In the genomic region with DNA sequence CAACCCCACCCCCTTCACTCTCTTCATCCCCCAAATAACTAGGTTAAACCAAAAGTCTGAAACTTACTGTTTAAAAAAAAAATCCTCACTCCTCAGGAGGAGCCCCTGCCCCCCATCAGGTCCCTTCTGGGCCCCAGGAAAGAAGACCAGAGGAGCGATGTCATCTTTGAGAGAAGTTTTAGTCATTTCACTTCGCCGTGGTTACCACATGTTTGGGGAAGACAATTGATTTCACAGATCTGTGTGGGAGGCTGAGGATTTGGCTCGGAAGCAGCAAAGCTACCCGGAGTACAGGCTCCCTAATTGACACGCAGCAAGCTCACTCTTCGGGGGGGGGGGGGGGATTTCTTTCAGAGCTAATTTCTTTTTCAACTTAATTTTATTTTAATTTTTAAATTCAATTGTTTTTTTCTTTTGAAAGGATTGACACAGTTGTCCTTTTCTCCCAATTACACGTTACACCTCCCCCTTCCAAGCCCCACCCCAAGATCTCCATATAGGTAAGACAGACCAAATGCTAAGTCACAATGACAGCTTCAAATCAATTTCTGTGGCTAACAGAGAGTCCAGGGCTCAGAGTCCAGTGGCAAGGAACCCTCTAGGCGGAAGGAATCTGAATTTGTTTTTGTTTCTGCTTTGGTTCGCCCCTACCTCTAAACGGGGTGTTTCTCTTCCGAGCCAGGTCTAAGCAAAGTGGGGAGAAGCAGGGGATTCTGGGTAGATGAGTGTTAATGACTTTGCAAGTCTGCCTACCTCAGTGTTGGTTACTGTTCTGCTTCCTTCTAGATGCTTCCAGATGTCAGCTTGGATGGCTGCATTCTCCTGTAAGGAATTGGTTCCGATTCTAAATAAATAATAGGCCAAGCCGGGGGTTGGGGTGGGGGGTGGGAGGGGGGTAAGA, we compare ENCODE assay signal across 8 mouse cellular contexts.
A peak's percentile ranks its signal among the peaks of the same experiment; 100 is the strongest.
DNase-seq lines count a peak whose midpoint lies in the region; ATAC-seq and TF ChIP-seq lines count a peak whose summit lies in the region.

No protein-coding gene starts in this region.

- peak overlapping the region; percentile 20 for H3K4me3 ChIP-seq in kidney, embryonic 15.5 days (replicated peaks)
- peak overlapping the region; percentile 45 for H3K4me3 ChIP-seq in bone marrow, adult 2 months (replicated peaks; ENCODE audit: control insufficient read depth, low read depth, low read length)
- peak overlapping the region; percentile 40 for H3K4me3 ChIP-seq in heart, embryonic 16.5 days (ENCODE audit: low read length)
- H3K4me3 ChIP-seq in liver, postnatal 0 days (ENCODE audit: low read depth, low read length): peak overlapping the region; percentile 21

- H3K27ac ChIP-seq in kidney, embryonic 15.5 days: no peak overlapping the region
- peak overlapping the region; percentile 54 for H3K27ac ChIP-seq in bone marrow, adult 2 months (ENCODE audit: control insufficient read depth, insufficient read depth, low read depth, low read length, poor library complexity)
- H3K27ac ChIP-seq in heart, embryonic 16.5 days (ENCODE audit: low read length): no peak overlapping the region
- H3K27ac ChIP-seq in liver, postnatal 0 days (ENCODE audit: low read depth): no peak overlapping the region

- H3K4me1 ChIP-seq in kidney, embryonic 15.5 days: peaks cover 45% of the 10 kb centered on the region
- peaks cover 2% of the 10 kb centered on the region; the same call in 1 of the 2 replicates for H3K4me1 ChIP-seq in bone marrow, adult 2 months (ENCODE audit: control insufficient read depth, insufficient read depth, low read length)
- H3K4me1 ChIP-seq in heart, embryonic 16.5 days (ENCODE audit: control insufficient read depth, insufficient read depth, low read length): peaks cover 10% of the 10 kb centered on the region
- peaks cover 19% of the 10 kb centered on the region for H3K4me1 ChIP-seq in liver, postnatal 0 days (ENCODE audit: insufficient read depth)

- no peaks in the 10 kb centered on the region for H3K36me3 ChIP-seq in kidney, embryonic 15.5 days
- no peaks in the 10 kb centered on the region for H3K36me3 ChIP-seq in heart, embryonic 16.5 days (ENCODE audit: control insufficient read depth, insufficient read depth)
- no peaks in the 10 kb centered on the region for H3K36me3 ChIP-seq in liver, postnatal 0 days (replicated peaks; ENCODE audit: insufficient read depth, low read length)

- no peak for ATAC-seq in kidney, embryonic 15.5 days (replicated peaks; ENCODE audit: low FRiP score)
- ATAC-seq in heart, embryonic 16.5 days (replicated peaks; ENCODE audit: extremely low read depth, insufficient read depth, low FRiP score): no peak
- no peak for ATAC-seq in liver, postnatal 0 days

- DNase-seq in kidney, adult 8-10 months: no peak
- no peak for DNase-seq in liver, postnatal 0 days
- peak; percentile 16 for DNase-seq in skeletal muscle tissue, adult 2 months (ENCODE audit: low read depth, low spot score)
- DNase-seq in gastrocnemius, postnatal 25 days: no peak
- DNase-seq in adrenal gland, adult 8-10 months: no peak

- TF ChIP-seq CTCF in bone marrow, adult 2 months (IDR thresholded peaks at IDR 0.05; ENCODE audit: control insufficient read depth, insufficient read depth, low read length): no peak
- no peak for TF ChIP-seq CTCF in liver, postnatal 0 days (IDR thresholded peaks at IDR 0.05; ENCODE audit: low read depth)

- WGBS in kidney, embryonic 15.5 days: 13% methylated on average over 14 of the region's 14 CpGs
- WGBS in bone marrow, adult 2 months: 13% methylated on average over 14 of the region's 14 CpGs
- WGBS in heart, embryonic 16.5 days: 23% methylated on average over 14 of the region's 14 CpGs
- 19% methylated on average over 14 of the region's 14 CpGs for WGBS in liver, postnatal 0 days (ENCODE audit: insufficient replicate concordance)

- no peaks in the 10 kb centered on the region for H3K9me3 ChIP-seq in kidney, embryonic 15.5 days (replicated peaks)
- H3K9me3 ChIP-seq in heart, embryonic 16.5 days (replicated peaks; ENCODE audit: control insufficient read depth, low read length): no peaks in the 10 kb centered on the region
- no peaks in the 10 kb centered on the region for H3K9me3 ChIP-seq in liver, postnatal 0 days (ENCODE audit: low read length)

- H3K27me3 ChIP-seq in kidney, embryonic 15.5 days: no peaks in the 10 kb centered on the region
- no peaks in the 10 kb centered on the region for H3K27me3 ChIP-seq in heart, embryonic 16.5 days (ENCODE audit: control insufficient read depth, insufficient read depth, low read length)
- no peaks in the 10 kb centered on the region for H3K27me3 ChIP-seq in liver, postnatal 0 days (ENCODE audit: insufficient read depth, low read length)

- no peak for TF ChIP-seq POLR2A in bone marrow, adult 2 months (IDR thresholded peaks at IDR 0.05; ENCODE audit: borderline replicate concordance, control insufficient read depth, low read depth, low read length)

- peak overlapping the region; percentile 57 for H3K4me2 ChIP-seq in kidney, embryonic 15.5 days
- peak overlapping the region; percentile 64 for H3K4me2 ChIP-seq in heart, embryonic 16.5 days (ENCODE audit: low read depth, low read length)
- peak overlapping the region; percentile 74 for H3K4me2 ChIP-seq in liver, postnatal 0 days (ENCODE audit: low read depth, low read length)

- no peak for TF ChIP-seq EP300 in liver, postnatal 0 days (IDR thresholded peaks at IDR 0.05; ENCODE audit: low read depth)

- H3K9ac ChIP-seq in kidney, embryonic 15.5 days: no peak overlapping the region
- H3K9ac ChIP-seq in heart, embryonic 16.5 days (ENCODE audit: low read length): peak overlapping the region; percentile 57; the same call in 1 of the 2 replicates
- H3K9ac ChIP-seq in liver, postnatal 0 days (replicated peaks): no peak overlapping the region
